Mouse (Mus musculus) embryonic fibroblast, embryonic 13.5 days (primary cell): ENCODE measurements at regions not wholly inside any gene's neighbourhood (a gene's known extent, or its start where the extent isn't known, plus 50 kb on each side); places are given as distances from the start of the nearest gene placed in this dataset.

ENCODE experiments used
- H3K27ac ChIP-seq: 2 replicates; pipeline ENCODE4 v1.5.1; 2012; ENCODE audit warnings: low read length, control low read depth, inconsistent platforms; ENCODE audit not compliant: insufficient read depth
- H3K4me1 ChIP-seq: 2 replicates; pipeline ENCODE4 v1.6.1; 2011; ENCODE audit warnings: low read length; ENCODE audit not compliant: control insufficient read depth, insufficient read depth
- H3K4me3 ChIP-seq: 2 replicates; pipeline ENCODE4 v1.5.1; 2011; ENCODE audit warnings: mild to moderate bottlenecking, control low read depth, low read length; ENCODE audit not compliant: insufficient read depth
- CTCF ChIP-seq: IDR thresholded peaks from 2 replicates; pipeline ENCODE4 v1.5.1; 2011; ENCODE audit warnings: mild to moderate bottlenecking, control low read depth, low read length, moderate library complexity, borderline replicate concordance; ENCODE audit not compliant: insufficient read depth
- POLR2A ChIP-seq: IDR thresholded peaks from 2 replicates; pipeline ENCODE4 v1.6.1; 2011; ENCODE audit warnings: low read depth, mild to moderate bottlenecking, control low read depth, low read length, moderate library complexity

DNA sequence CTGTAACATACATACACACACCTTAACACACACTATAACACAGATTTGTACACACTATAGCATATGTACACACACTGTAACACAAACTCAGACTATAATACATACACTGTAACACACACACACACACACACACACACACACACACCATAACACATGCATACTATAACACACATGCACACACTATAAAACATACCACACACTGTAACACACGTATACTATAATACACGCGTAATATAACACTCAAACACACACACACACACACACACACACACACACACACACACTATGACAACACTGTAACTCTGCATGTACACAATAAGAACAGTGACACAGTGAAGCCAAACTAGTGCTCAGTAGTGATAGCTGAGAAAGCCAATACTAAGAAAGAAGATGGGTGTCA is 147.7 kb upstream of the Igfbp3 start:
- no peaks in the 10 kb centered on the region for H3K4me1 ChIP-seq
- TF ChIP-seq POLR2A (no peak), CTCF (no peak)

GRCm38 (mm10) chr11:7348601-7349000 is 134.9 kb upstream of the Igfbp3 start:
- no peak overlapping the region for H3K4me3 ChIP-seq
- peak overlapping the region; percentile 65; the same call in 1 of the 2 replicates for H3K27ac ChIP-seq
- H3K4me1 ChIP-seq: 0 out of 2 replicates have a peak, but pooled peaks cover 2% of the 10 kb centered on the region
- TF ChIP-seq POLR2A (no peak), CTCF (no peak)

More for the DNA sequence above, 147.7 kb upstream of the Igfbp3 start:
- Histone ChIP-seq H3K4me3 (no peak overlapping the region), H3K27ac (no peak overlapping the region)

DNA sequence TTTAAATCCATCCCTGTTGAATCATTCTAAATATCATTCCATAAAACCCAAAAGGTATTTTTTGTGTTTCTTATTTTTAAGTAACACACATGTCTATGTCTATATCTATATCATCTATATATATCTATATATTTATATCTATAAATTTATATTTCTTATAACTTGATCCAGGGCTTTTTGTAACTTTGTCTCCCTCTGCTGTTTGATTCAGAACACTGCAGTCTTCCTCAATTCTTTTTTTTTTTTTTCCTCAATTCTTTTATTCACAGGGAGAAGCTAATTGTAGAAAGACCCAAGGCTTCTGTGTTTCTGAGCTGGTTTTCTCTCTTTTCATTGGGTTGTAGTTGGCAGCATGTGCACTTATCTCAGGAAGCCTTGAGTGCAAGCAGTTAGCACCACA is 124.1 kb upstream of the Igfbp3 start:
- no peak for TF ChIP-seq CTCF
- no peak for TF ChIP-seq POLR2A
- Histone ChIP-seq H3K27ac (no peak overlapping the region), H3K4me3 (no peak overlapping the region), H3K4me1 (no peaks in the 10 kb centered on the region)

GRCm38 (mm10) chr11:7317409-7317970 is 103.8 kb upstream of the Igfbp3 start:
- no peak overlapping the region for H3K27ac ChIP-seq
- H3K4me1 ChIP-seq: no peaks in the 10 kb centered on the region
- no peak for TF ChIP-seq CTCF
- TF ChIP-seq POLR2A: no peak
- H3K4me3 ChIP-seq: no peak overlapping the region

DNA sequence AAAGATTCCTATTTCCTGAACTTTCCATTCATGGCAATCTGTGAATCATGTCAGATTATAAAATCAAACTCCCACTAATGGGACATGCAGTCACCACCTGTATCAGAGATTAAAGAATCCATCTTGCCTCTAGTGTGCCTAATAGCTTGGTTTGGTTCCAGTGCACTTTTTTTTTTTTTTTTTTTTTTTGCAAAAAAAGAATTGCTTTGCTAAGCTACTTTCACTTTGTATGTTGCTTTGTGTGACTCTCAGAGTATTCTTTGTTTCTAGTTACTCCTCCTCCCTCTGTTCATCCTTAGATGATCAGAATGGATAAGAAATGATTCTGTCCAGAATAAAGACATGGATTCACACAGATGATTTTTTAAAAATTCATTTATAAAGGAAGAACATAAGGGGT is 82.5 kb upstream of the Igfbp3 start:
- TF ChIP-seq CTCF (no peak), POLR2A (no peak)
- H3K4me3 ChIP-seq: no peak overlapping the region
- no peak overlapping the region for H3K27ac ChIP-seq
- H3K4me1 ChIP-seq: no peaks in the 10 kb centered on the region

- H3K4me3 ChIP-seq: no peak overlapping the region
- TF ChIP-seq POLR2A (no peak), CTCF (no peak)
- H3K4me1 ChIP-seq: peaks cover 4% of the 10 kb centered on the region
- no peak overlapping the region for H3K27ac ChIP-seq
Measured at GRCm38 (mm10) chr11:7289242-7289938, 75.7 kb upstream of the Igfbp3 start.

DNA sequence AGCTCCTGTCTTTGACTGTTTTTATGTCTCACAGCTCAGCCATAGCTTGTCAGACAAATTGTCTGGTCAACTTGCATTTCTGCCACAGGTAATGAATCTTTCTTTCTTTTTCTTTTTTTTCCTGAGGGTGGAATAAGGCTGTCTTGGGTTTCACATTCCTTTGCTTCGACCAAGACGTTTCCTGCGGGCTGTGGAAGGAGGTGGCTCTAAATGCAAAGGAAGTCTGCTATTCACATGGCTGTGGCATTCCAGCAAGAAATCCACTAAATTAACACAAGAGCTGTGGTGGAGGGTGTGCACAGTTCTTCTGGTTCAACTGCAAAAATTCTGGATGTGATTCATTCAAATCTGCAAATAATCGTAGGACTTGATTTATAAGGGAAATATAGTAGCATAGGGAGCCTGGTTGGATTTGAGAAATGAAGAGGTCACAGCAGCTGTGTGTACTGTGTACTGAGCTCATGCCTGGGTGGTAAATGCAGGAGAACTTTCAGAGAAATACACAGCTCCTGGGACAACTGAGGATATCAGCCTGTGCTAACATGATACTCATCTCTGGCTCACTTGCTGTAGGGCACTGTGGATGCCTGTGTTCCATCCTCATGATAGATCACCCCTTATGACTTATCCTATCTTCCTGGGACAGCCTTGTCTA is 71.2 kb upstream of the Igfbp3 start:
- TF ChIP-seq POLR2A (no peak), CTCF (no peak)

GRCm38 (mm10) chr11:7282981-7283380 is 69.3 kb upstream of the Igfbp3 start:
- Histone ChIP-seq H3K4me1 (peaks cover 4% of the 10 kb centered on the region), H3K27ac (0 out of 2 replicates have a peak overlapping the region, but pooled peaks have one; percentile 91), H3K4me3 (no peak overlapping the region)
- TF ChIP-seq POLR2A (no peak), CTCF (no peak)

More for the DNA sequence above, 71.2 kb upstream of the Igfbp3 start:
- Histone ChIP-seq H3K4me1 (peaks cover 4% of the 10 kb centered on the region), H3K4me3 (no peak overlapping the region), H3K27ac (peak overlapping the region; percentile 94)

- TF ChIP-seq POLR2A (no peak), CTCF (no peak)
- H3K27ac ChIP-seq: peak overlapping the region; percentile 64
- peaks cover 4% of the 10 kb centered on the region for H3K4me1 ChIP-seq
- H3K4me3 ChIP-seq: no peak overlapping the region
Measured at GRCm38 (mm10) chr11:7282188-7282587, 68.5 kb upstream of the Igfbp3 start.

- Histone ChIP-seq H3K4me1 (peaks cover 4% of the 10 kb centered on the region), H3K4me3 (no peak overlapping the region), H3K27ac (no peak overlapping the region)
- TF ChIP-seq CTCF (no peak), POLR2A (no peak)
Measured at GRCm38 (mm10) chr11:7281656-7282055, 67.9 kb upstream of the Igfbp3 start.
